Mouse (Mus musculus) myocyte (in vitro differentiated cells): ENCODE data around the gene Frem1. TPM values are rescaled to one million over a fixed set of nuclear protein-coding genes. Genes with fewer than 3 reads are reported as not detected.
A peak's percentile ranks its signal among the peaks of the same experiment; 100 is the strongest.

Experiments
- H3K27me3 ChIP-seq: one replicate; pipeline ENCODE4 v1.6.1; 2011; ENCODE audit not compliant: control insufficient read depth, insufficient read depth, insufficient read length
- H3K36me3 ChIP-seq: one replicate; pipeline ENCODE4 v1.6.1; 2011; ENCODE audit not compliant: control insufficient read depth, insufficient read depth
- H3K4me2 ChIP-seq: one replicate; pipeline ENCODE4 v1.6.1; 2011; ENCODE audit warnings: low read depth, control low read depth
- H3K4me3 ChIP-seq: one replicate; pipeline ENCODE4 v1.5.1; 2011; ENCODE audit warnings: mild to moderate bottlenecking, control low read depth, moderate library complexity
- H3K79me2 ChIP-seq: one replicate; pipeline ENCODE4 v1.6.1; 2011; ENCODE audit not compliant: control insufficient read depth, insufficient read depth
- H3ac ChIP-seq: one replicate; pipeline ENCODE4 v1.6.1; 2011; ENCODE audit not compliant: control insufficient read depth, insufficient read length
- CEBPB ChIP-seq: IDR thresholded peaks from 2 replicates; pipeline ENCODE4 v1.6.1; 2011; ENCODE audit warnings: mild to moderate bottlenecking, moderate library complexity; ENCODE audit not compliant: poor library complexity, insufficient read depth, severe bottlenecking
- E2F4 ChIP-seq: IDR thresholded peaks from one replicate; pipeline ENCODE4 v1.6.1; 2011; ENCODE audit warnings: mild to moderate bottlenecking, control low read depth, moderate library complexity; ENCODE audit not compliant: insufficient read depth
- MAX ChIP-seq: IDR thresholded peaks from one replicate; pipeline ENCODE4 v1.6.1; 2011; ENCODE audit warnings: low read depth, mild to moderate bottlenecking, control low read depth
- MYOD1 ChIP-seq, 3 experiments: IDR thresholded peaks; one replicate each; pipeline ENCODE4 v1.6.1; 2011; ENCODE audit warnings: control low read depth in 2 of 3, low read depth in 2 of 3, mild to moderate bottlenecking in 2 of 3, moderate library complexity in 1 of 3; ENCODE audit not compliant: insufficient read length in 2 of 3, control insufficient read depth in 1 of 3
- MYOG ChIP-seq, 3 experiments: IDR thresholded peaks; one replicate each; pipeline ENCODE4 v1.6.1; 2011; ENCODE audit warnings: control low read depth in 2 of 3, low read depth in 2 of 3, mild to moderate bottlenecking in 2 of 3; ENCODE audit not compliant: insufficient read length in 2 of 3, control insufficient read depth in 1 of 3, insufficient read depth in 1 of 3
- POLR2A ChIP-seq: IDR thresholded peaks from one replicate; pipeline ENCODE4 v1.6.1; 2011; ENCODE audit warnings: low read depth, mild to moderate bottlenecking, control low read depth, moderate library complexity; ENCODE audit not compliant: insufficient read length
- POLR2AphosphoS2 ChIP-seq: IDR thresholded peaks from one replicate; pipeline ENCODE4 v1.6.1; 2011; ENCODE audit warnings: low read depth, control low read depth; ENCODE audit not compliant: insufficient read length
- REST ChIP-seq: IDR thresholded peaks from one replicate; pipeline ENCODE4 v1.6.1; 2011; ENCODE audit warnings: mild to moderate bottlenecking, control low read depth, moderate library complexity; ENCODE audit not compliant: insufficient read depth, insufficient read length
- SRF ChIP-seq: IDR thresholded peaks from one replicate; pipeline ENCODE4 v1.6.1; 2011; ENCODE audit warnings: low read depth; ENCODE audit not compliant: control insufficient read depth, insufficient read length
- TCF12 ChIP-seq: IDR thresholded peaks from one replicate; pipeline ENCODE4 v1.6.1; 2011; ENCODE audit warnings: mild to moderate bottlenecking, control low read depth; ENCODE audit not compliant: poor library complexity, insufficient read depth, severe bottlenecking
- TCF3 ChIP-seq: IDR thresholded peaks from one replicate; pipeline ENCODE4 v1.6.1; 2011; ENCODE audit warnings: low read depth, control low read depth; ENCODE audit not compliant: insufficient read length
- USF1 ChIP-seq: IDR thresholded peaks from one replicate; pipeline ENCODE4 v1.6.1; 2011; ENCODE audit warnings: low read depth, mild to moderate bottlenecking, control low read depth, moderate library complexity
- polyA plus RNA-seq: library from polyadenylated mRNA; unstranded; fragments of >200 nt; fragmentation: generic; extraction: Trizol; gene quantifications from one replicate; pipeline ENCODE4 v1.2.1, GENCODE M21; 2012; ENCODE audit warnings: missing spikeins

Gene Frem1
- polyA plus RNA-seq, result 0.01 TPM

DNA sequence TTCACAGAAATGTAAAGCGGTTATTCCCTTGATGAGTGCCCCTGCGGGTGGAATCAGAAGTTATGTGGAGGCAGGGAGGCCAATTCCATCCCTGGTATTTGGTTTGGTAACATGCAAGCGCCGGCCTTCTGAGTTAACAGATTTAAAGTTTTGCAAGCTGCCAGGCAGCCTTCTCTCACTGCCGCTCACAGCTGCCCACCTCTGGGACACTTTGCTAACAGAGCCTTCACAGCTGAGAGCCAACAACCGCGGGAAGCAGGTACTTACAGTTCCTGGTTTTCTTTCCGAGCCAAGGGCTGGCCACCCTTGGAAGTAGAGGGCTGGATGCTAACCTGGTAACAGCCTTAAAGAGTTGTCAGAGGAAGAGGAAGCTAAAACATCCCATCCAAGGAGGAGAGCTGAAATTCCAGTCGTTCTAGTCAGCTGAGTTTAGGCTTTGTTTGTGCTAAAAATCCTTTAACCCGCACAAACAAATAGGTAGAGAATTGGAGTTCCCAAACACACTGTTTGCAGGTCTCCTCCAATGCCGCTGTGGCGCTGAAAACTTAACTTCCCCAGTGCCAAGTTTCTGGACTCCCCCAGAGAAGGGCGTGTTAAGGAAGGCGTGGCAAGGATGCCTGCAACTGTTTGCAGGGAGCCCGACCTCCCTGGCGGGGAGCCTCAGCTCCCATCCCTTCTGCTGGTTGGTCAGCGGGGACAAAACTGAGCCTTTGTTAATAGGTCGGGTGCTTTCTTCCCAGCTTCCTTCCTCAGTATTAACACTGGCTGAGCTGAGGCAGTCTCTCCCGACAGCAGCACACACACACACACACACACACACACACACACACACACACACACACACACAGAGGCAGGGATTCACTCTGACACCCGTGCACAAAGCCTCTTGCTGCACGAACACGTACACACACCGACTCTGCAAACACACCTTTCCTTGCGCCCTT lies at the start of gene Frem1:
TSS of gene Frem1 (minus strand) at position 706 of the 944 bp plus-strand sequence.
- no peaks in the 10 kb centered on the region for H3K36me3 ChIP-seq
- H3K79me2 ChIP-seq, result no peaks in the 10 kb centered on the region
- H3ac ChIP-seq, result no peak within 1 kb of the TSS
- H3K4me2 ChIP-seq, result peak within 1 kb of the TSS; percentile 45
- peaks cover 41% of the 10 kb centered on the region for H3K27me3 ChIP-seq
- H3K4me3 ChIP-seq, result no peak within 1 kb of the TSS
- TF ChIP-seq MYOG (IDR thresholded peaks at IDR 0.05; ENCODE audit: control insufficient read depth in 1 of 3, insufficient read depth in 1 of 3, insufficient read length in 2 of 3, low read depth in 2 of 3) (no peak), TCF12 (no peak), TCF3 (no peak)

DNA sequence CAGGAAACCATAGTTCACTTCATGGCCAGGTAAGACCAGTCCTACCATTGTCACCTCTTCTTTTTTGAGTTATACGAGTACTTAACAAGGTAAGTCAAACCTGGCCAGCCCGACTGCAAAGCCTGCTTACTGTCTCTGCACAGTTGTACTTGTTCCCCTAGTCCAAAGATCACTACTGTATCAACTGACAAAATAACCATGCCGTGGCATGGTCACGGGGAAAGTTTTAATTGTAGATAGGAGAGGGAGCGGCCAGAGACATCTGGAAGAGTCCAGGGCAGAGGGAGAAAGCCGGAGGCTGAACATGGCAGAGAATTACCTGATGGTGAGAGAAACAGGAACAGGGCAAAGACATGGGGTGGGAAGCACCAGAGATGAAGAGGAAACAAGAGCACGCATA lies 46.9 kb upstream of the Frem1 start:
- Histone ChIP-seq H3K4me2 (no peak overlapping the region), H3K79me2 (no peaks in the 10 kb centered on the region), H3ac (no peak overlapping the region), H3K4me3 (no peak overlapping the region), H3K36me3 (no peaks in the 10 kb centered on the region), H3K27me3 (peaks cover 11% of the 10 kb centered on the region)
- TF ChIP-seq CEBPB, result no peak
- TF ChIP-seq POLR2AphosphoS2, result no peak
- no peak for TF ChIP-seq MYOD1 (IDR thresholded peaks at IDR 0.05; ENCODE audit: control insufficient read depth in 1 of 3, insufficient read length in 2 of 3, low read depth in 2 of 3)
- no peak for TF ChIP-seq SRF
- no peak for TF ChIP-seq POLR2A
- no peak for TF ChIP-seq MYOG (IDR thresholded peaks at IDR 0.05; ENCODE audit: control insufficient read depth in 1 of 3, insufficient read depth in 1 of 3, insufficient read length in 2 of 3, low read depth in 2 of 3)
- TF ChIP-seq E2F4, result no peak
- no peak for TF ChIP-seq USF1
- TF ChIP-seq MAX, result no peak
- no peak for TF ChIP-seq TCF12
- no peak for TF ChIP-seq TCF3
- TF ChIP-seq REST, result no peak

DNA sequence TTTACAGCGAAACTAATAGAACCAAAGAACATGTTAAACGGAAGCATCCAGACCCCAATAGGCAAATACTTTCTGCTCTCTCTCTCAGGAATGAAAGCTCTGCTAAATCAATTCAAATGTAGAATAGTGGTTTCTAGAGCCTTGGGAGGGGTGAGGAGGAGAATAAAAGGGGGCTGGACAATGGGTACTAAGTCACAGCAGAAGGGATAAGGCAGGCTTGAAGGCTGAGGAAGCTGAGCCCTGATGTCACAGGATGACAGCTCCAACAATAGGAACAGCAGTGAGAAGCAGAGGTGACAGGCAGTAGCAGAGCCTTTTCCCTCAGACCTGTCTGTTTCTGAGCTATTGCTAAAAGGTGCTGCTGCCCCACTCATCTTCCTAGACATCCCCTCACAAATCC lies 41.8 kb upstream of the Frem1 start:
- Histone ChIP-seq H3ac (no peak overlapping the region), H3K27me3 (peaks cover 10% of the 10 kb centered on the region), H3K4me2 (no peak overlapping the region), H3K36me3 (no peaks in the 10 kb centered on the region), H3K79me2 (no peaks in the 10 kb centered on the region), H3K4me3 (no peak overlapping the region)
- no peak for TF ChIP-seq SRF
- no peak for TF ChIP-seq CEBPB
- TF ChIP-seq REST, result no peak
- TF ChIP-seq MYOD1 (IDR thresholded peaks at IDR 0.05; ENCODE audit: control insufficient read depth in 1 of 3, insufficient read length in 2 of 3, low read depth in 2 of 3), result no peak
- no peak for TF ChIP-seq POLR2AphosphoS2
- TF ChIP-seq TCF12, result no peak
- no peak for TF ChIP-seq POLR2A
- TF ChIP-seq E2F4, result no peak
- TF ChIP-seq TCF3, result no peak
- no peak for TF ChIP-seq MYOG (IDR thresholded peaks at IDR 0.05; ENCODE audit: control insufficient read depth in 1 of 3, insufficient read depth in 1 of 3, insufficient read length in 2 of 3, low read depth in 2 of 3)
- no peak for TF ChIP-seq USF1
- TF ChIP-seq MAX, result no peak

DNA sequence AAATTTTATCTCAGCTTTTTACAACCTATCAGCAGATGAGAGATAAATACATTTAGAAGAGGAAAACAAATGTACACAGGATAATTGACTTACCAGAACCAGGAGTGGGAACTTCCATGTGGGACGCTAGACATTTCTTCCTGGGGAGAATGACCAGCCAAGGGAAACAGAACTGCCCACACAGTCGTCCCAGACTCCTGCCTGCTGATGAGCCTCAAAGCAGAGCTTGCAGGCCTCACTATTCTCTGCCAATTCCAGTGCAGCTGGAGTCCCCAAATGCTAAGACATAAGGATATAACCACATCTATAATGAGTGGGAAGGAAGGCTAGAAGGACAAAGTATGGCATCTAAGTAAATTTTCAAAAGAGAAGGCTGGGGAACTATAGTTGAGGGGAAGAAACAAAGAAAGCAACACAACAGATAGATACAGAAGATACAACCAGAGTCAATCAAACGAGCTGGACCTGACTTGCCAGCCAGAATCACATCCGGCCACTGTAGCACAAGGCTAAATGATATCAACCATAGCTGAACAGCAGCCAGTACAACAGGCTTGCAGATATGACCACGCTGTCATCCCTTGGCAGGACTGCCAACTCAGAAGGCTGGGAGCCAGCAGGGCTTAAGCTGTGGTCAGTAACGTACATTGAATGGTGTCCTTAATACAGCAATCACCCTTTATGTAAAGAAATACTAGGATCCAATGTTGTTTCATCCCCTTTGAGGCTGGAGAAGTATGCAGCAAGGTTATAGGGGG lies 38.7 kb upstream of the Frem1 start:
- Histone ChIP-seq H3K4me3 (no peak overlapping the region), H3K27me3 (peaks cover 17% of the 10 kb centered on the region), H3K79me2 (no peaks in the 10 kb centered on the region), H3K36me3 (no peaks in the 10 kb centered on the region), H3ac (no peak overlapping the region), H3K4me2 (no peak overlapping the region)
- no peak for TF ChIP-seq E2F4
